Mouse (Mus musculus): Measurements from ENCODE around the gene Adora2a. TPM values are rescaled to one million over a fixed set of nuclear protein-coding genes. Genes with fewer than 3 reads are reported as not detected.

Gene Adora2a
- total and polyA plus RNA-seq, 2 experiments from 2014 or later = 9.4 to 19.5 TPM

GRCm38 (mm10) chr10:75299785-75300418, 16.8 kb upstream of the Adora2a start:
- no peak for ATAC-seq
- H3K4me1 ChIP-seq (ENCODE audit: insufficient read depth) = peaks cover 7% of the 10 kb centered on the region; the same call in 1 of the 2 replicates
- no peak overlapping the region for H3K27ac ChIP-seq (ENCODE audit: low read depth, low read length)
- WGBS = 60% methylated on average over 5 of the region's 5 CpGs
- TF ChIP-seq CTCF (IDR thresholded peaks at IDR 0.05; ENCODE audit: low read depth) = no peak
- no peaks in the 10 kb centered on the region for H3K27me3 ChIP-seq (ENCODE audit: insufficient read depth, low read length)
- no peak overlapping the region for H3K4me2 ChIP-seq (ENCODE audit: low read depth)
- no peak overlapping the region for H3K9ac ChIP-seq
- peak; percentile 18 for DNase-seq
- no peak overlapping the region for H3K4me3 ChIP-seq (ENCODE audit: low read depth, low read length)
- H3K36me3 ChIP-seq (ENCODE audit: insufficient read depth) = peaks cover 28% of the 10 kb centered on the region
- no peaks in the 10 kb centered on the region for H3K9me3 ChIP-seq (ENCODE audit: low read length)

DNA sequence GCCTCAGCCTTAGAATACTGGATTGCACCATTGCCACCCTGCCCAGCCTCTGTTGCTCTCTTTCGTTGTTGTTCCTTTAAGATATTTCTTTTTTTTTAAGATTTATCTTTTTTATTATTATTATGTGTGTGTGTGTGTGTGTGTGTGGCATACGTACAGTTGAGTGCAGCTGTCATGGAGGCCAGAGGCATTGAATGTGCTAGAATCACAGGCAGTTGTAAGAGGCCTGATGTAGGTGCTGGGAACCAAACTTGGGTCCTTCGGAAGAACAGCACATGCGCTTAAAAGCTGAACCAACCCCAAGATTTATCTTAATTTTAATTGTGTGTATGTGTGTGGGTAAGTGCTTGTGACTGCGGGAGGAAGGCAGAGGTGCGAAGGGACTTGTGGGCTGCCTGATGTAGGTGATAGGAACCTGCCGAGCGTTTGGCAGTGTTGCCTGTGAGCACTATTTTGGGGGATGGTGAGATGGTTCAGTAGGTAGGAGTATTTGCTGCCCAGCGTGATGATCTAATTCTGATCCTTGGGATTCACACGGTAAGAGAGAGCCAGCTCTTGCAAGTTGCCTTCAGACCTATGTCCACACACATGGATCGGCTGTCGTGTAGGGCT, 15.4 kb upstream of the Adora2a start:
- Histone ChIP-seq H3K27ac (ENCODE audit: low read depth, low read length) (no peak overlapping the region), H3K4me2 (ENCODE audit: low read depth) (no peak overlapping the region), H3K36me3 (ENCODE audit: insufficient read depth) (peaks cover 28% of the 10 kb centered on the region), H3K27me3 (ENCODE audit: insufficient read depth, low read length) (no peaks in the 10 kb centered on the region), H3K9ac (no peak overlapping the region), H3K4me1 (ENCODE audit: insufficient read depth) (peaks cover 7% of the 10 kb centered on the region; the same call in 1 of the 2 replicates), H3K4me3 (ENCODE audit: low read depth, low read length) (no peak overlapping the region), H3K9me3 (ENCODE audit: low read length) (no peaks in the 10 kb centered on the region)
- ATAC-seq (no peak), DNase-seq (no peak)
- no peak for TF ChIP-seq CTCF (IDR thresholded peaks at IDR 0.05; ENCODE audit: low read depth)
- 94% methylated on average over 12 of the region's 12 CpGs for WGBS

- no peak for TF ChIP-seq CTCF (IDR thresholded peaks at IDR 0.05; ENCODE audit: low read depth)
- H3K36me3 ChIP-seq (ENCODE audit: insufficient read depth) = peaks cover 27% of the 10 kb centered on the region
- H3K4me1 ChIP-seq (ENCODE audit: insufficient read depth) = peaks cover 7% of the 10 kb centered on the region; the same call in 1 of the 2 replicates
- no peak overlapping the region for H3K4me3 ChIP-seq (ENCODE audit: low read depth, low read length)
- 98% methylated on average over 4 of the region's 4 CpGs for WGBS
- no peak overlapping the region for H3K27ac ChIP-seq (ENCODE audit: low read depth, low read length)
- no peak for ATAC-seq
- H3K27me3 ChIP-seq (ENCODE audit: insufficient read depth, low read length) = no peaks in the 10 kb centered on the region
- DNase-seq = no peak
- no peak overlapping the region for H3K9ac ChIP-seq
- H3K4me2 ChIP-seq (ENCODE audit: low read depth) = no peak overlapping the region
- no peaks in the 10 kb centered on the region for H3K9me3 ChIP-seq (ENCODE audit: low read length)
These were observed 14.7 kb upstream of the Adora2a start for GRCm38 (mm10) chr10:75301937-75302336.

DNA sequence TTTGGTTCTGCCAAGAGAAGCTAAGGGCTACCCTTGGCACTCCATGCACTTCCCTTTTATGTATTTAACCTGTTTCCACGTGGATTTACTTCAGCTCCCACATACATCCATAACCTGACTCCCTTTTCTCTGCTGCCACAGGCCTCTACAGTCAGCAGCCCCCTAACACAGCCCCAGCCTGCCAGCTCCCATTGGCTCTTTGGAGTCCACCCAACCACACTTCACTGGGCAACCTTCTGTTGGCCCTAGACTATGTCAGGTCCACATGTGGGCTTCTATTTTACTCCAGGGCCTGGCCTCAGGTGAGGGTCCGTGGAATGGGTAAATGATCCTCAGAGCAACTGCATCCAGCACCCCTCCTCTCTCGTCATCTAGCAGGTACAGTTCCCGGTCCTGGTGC, 14.1 kb upstream of the Adora2a start:
- DNase-seq (no peak), ATAC-seq (no peak)
- Histone ChIP-seq H3K27me3 (ENCODE audit: insufficient read depth, low read length) (no peaks in the 10 kb centered on the region), H3K27ac (ENCODE audit: low read depth, low read length) (no peak overlapping the region), H3K9me3 (ENCODE audit: low read length) (no peaks in the 10 kb centered on the region), H3K9ac (no peak overlapping the region), H3K4me2 (ENCODE audit: low read depth) (no peak overlapping the region), H3K36me3 (ENCODE audit: insufficient read depth) (peaks cover 30% of the 10 kb centered on the region), H3K4me3 (ENCODE audit: low read depth, low read length) (no peak overlapping the region), H3K4me1 (ENCODE audit: insufficient read depth) (peaks cover 7% of the 10 kb centered on the region; the same call in 1 of the 2 replicates)
- 93% methylated on average over 4 of the region's 4 CpGs for WGBS
- TF ChIP-seq CTCF (IDR thresholded peaks at IDR 0.05; ENCODE audit: low read depth) = no peak

GRCm38 (mm10) chr10:75303324-75304048, 13.2 kb upstream of the Adora2a start:
- Histone ChIP-seq H3K4me3 (ENCODE audit: low read depth, low read length) (no peak overlapping the region), H3K4me1 (ENCODE audit: insufficient read depth) (peaks cover 7% of the 10 kb centered on the region; the same call in 1 of the 2 replicates), H3K36me3 (ENCODE audit: insufficient read depth) (peaks cover 37% of the 10 kb centered on the region), H3K9ac (no peak overlapping the region), H3K4me2 (ENCODE audit: low read depth) (no peak overlapping the region), H3K9me3 (ENCODE audit: low read length) (no peaks in the 10 kb centered on the region), H3K27ac (ENCODE audit: low read depth, low read length) (peak overlapping the region; percentile 57; the same call in 1 of the 2 replicates), H3K27me3 (ENCODE audit: insufficient read depth, low read length) (no peaks in the 10 kb centered on the region)
- WGBS = 69% methylated on average over 8 of the region's 8 CpGs
- DNase-seq (peak; percentile 77), ATAC-seq (peak; percentile 93)
- TF ChIP-seq CTCF (IDR thresholded peaks at IDR 0.05; ENCODE audit: low read depth) = no peak

DNA sequence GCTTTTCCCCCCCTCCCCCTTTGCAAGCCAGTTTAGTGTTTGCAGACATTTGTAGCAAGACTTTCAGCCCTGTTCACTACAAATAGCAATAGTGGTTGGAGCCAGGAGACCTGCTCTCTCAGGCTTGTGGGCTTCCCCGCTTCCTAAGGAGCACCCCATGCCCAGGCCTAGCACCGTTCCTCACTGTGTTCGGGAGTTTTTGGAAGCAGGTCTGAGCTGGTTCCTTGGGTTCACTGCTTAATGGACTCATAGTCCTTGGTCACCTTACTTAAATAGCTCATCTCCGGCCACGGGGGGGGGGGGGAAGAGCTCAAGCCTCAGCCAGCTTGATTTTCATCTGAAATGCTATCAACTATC, 12.7 kb upstream of the Adora2a start:
- WGBS = 73% methylated on average over 5 of the region's 5 CpGs

DNA sequence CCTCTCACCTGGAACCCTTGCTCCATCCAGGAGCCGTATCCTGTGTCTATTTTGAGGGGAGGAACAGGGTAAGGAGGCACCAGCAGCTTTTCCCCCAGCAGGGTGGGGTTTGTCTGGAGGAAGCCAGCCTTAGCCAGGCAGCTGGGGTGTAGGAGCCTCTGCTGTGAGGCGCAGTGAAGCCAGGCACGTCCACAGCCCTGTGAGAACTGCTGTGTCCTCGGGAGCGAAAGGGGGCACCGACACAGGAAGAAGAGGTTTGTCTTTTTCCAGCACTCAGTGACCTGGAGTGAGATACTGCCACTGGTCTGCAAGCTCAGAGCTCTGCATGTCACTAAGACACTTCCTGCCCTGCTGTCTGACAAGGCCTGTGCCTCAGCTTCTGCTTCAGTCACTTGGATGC, 12.3 kb upstream of the Adora2a start:
- Histone ChIP-seq H3K4me1 (ENCODE audit: insufficient read depth) (peaks cover 7% of the 10 kb centered on the region; the same call in 1 of the 2 replicates), H3K9me3 (ENCODE audit: low read length) (no peaks in the 10 kb centered on the region), H3K27ac (ENCODE audit: low read depth, low read length) (peak overlapping the region; percentile 57), H3K36me3 (ENCODE audit: insufficient read depth) (peaks cover 45% of the 10 kb centered on the region), H3K27me3 (ENCODE audit: insufficient read depth, low read length) (no peaks in the 10 kb centered on the region), H3K4me2 (ENCODE audit: low read depth) (no peak overlapping the region), H3K4me3 (ENCODE audit: low read depth, low read length) (no peak overlapping the region), H3K9ac (no peak overlapping the region)
- ATAC-seq = no peak
- TF ChIP-seq CTCF (IDR thresholded peaks at IDR 0.05; ENCODE audit: low read depth) = no peak
- WGBS = 65% methylated on average over 6 of the region's 6 CpGs
- DNase-seq = no peak

More for the DNA sequence above, 12.7 kb upstream of the Adora2a start:
- DNase-seq = no peak
- H3K27ac ChIP-seq (ENCODE audit: low read depth, low read length) = peak overlapping the region; percentile 57
- no peaks in the 10 kb centered on the region for H3K9me3 ChIP-seq (ENCODE audit: low read length)
- no peak for TF ChIP-seq CTCF (IDR thresholded peaks at IDR 0.05; ENCODE audit: low read depth)
- no peak overlapping the region for H3K4me3 ChIP-seq (ENCODE audit: low read depth, low read length)
- no peak for ATAC-seq
- peaks cover 7% of the 10 kb centered on the region; the same call in 1 of the 2 replicates for H3K4me1 ChIP-seq (ENCODE audit: insufficient read depth)
- no peaks in the 10 kb centered on the region for H3K27me3 ChIP-seq (ENCODE audit: insufficient read depth, low read length)
- H3K4me2 ChIP-seq (ENCODE audit: low read depth) = no peak overlapping the region
- H3K36me3 ChIP-seq (ENCODE audit: insufficient read depth) = peaks cover 42% of the 10 kb centered on the region
- H3K9ac ChIP-seq = no peak overlapping the region

Data from forebrain, postnatal 0 days (tissue).